Mouse (Mus musculus) lung, embryonic 14.5 days (tissue): ENCODE measurements around the gene Tmem87a. TPM values are rescaled to one million over a fixed set of nuclear protein-coding genes. Genes with fewer than 3 reads are reported as not detected.

Source experiments
- ATAC-seq: fragments of 200-750 bp; cut with Nextera tagmentation; 2 replicates; pipeline ENCODE4 v1.8.0; 2017; ENCODE audit warnings: mild to moderate bottlenecking, moderate TSS enrichment, moderate library complexity; ENCODE audit not compliant: insufficient read depth
- DNase-seq: peaks from one replicate; pipeline ENCODE4 v3.0.0-alpha.2; 2015
- H3K27ac ChIP-seq: fragments of 300-500 bp; sonication (generic); 2 replicates; pipeline ENCODE4 v1.5.1; 2014; ENCODE audit warnings: low read depth, mild to moderate bottlenecking, moderate library complexity
- H3K27me3 ChIP-seq: fragments of 300-500 bp; sonication (generic); 2 replicates; pipeline ENCODE4 v1.6.1; 2014; ENCODE audit warnings: low read length, control low read depth; ENCODE audit not compliant: insufficient read depth
- H3K36me3 ChIP-seq: fragments of 300-500 bp; sonication (generic); 2 replicates; pipeline ENCODE4 v1.6.1; 2014; ENCODE audit warnings: control low read depth; ENCODE audit not compliant: insufficient read depth
- H3K4me1 ChIP-seq: fragments of 300-500 bp; sonication (generic); 2 replicates; pipeline ENCODE4 v1.6.1; 2014; ENCODE audit warnings: antibody characterized with exemption, control low read depth; ENCODE audit not compliant: insufficient read depth
- H3K4me2 ChIP-seq: fragments of 300-500 bp; sonication (generic); 2 replicates; pipeline ENCODE4 v1.6.1; 2014; ENCODE audit warnings: mild to moderate bottlenecking
- H3K4me3 ChIP-seq: fragments of 300-500 bp; sonication (generic); 2 replicates; pipeline ENCODE4 v1.5.1; 2014; ENCODE audit warnings: low read depth, low read length
- H3K9ac ChIP-seq: fragments of 300-500 bp; sonication (generic); 2 replicates; pipeline ENCODE4 v1.6.1; 2014
- H3K9me3 ChIP-seq: fragments of 300-500 bp; sonication (generic); 2 replicates; pipeline ENCODE4 v1.6.1; 2016; ENCODE audit warnings: low read depth, low read length, control low read depth
- CTCF ChIP-seq: IDR thresholded peaks from 2 replicates; pipeline ENCODE4 v1.5.1; 2016; ENCODE audit warnings: antibody characterized with exemption, low read depth
- WGBS: fragments of 180-500 bp; shearing (Covaris S2); extraction: QIAGEN DNeasy Blood & Tissue Kit; methylation state at CpG from one replicate; pipeline ENCODE4 v1.1.7; 2014; 5-methylcytosine and 5-hydroxymethylcytosine counted together
- polyA plus RNA-seq: library from polyadenylated mRNA; unstranded; fragments of >200 nt; fragmentation: Nextera tagmentation; extraction: Ambion mirVana; gene quantifications from 2 replicates; pipeline ENCODE4 v1.2.1, GENCODE M21; 2014

Tmem87a gene
- polyA plus RNA-seq, 1 experiment from 2014 or later, result 12.4 TPM

DNA sequence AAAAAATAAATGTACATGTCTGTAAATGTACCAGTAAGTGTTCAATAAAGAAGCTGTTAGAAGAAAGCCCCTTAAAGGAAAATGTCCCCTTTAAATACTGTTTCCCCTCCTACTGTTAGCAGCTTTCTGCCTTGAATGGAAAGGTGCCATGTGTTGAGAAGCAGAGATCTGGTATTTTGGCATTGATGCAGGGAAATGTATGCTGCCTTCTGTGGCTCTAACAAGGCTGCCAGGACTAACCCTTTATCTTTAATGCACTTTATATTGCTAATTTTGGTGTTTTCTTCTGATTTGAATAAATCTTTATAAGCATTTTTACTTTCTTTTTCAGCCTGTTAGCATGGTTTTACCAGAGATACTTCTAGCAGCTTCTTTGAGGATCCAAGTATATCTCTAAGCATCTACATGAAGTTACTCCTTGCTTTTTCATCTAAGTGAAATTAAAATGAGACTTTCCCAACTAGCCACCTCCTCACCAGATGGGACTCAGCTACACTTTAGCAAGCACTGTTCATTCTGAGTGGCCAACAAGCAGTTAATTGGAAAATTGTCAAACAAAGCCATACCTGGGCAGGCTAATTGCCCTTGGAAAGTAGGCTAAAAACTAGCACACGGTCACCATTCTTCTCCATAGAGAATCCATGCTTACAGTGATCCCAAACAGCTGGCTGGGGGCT lies 11.0 kb upstream of the Tmem87a start:
- H3K4me2 ChIP-seq, result no peak overlapping the region
- H3K9ac ChIP-seq, result no peak overlapping the region
- WGBS, result 54% methylated on average over 1 of the region's 1 CpGs
- H3K36me3 ChIP-seq, result no peaks in the 10 kb centered on the region
- ATAC-seq, result no peak
- no peak for TF ChIP-seq CTCF
- no peak for DNase-seq
- no peaks in the 10 kb centered on the region for H3K27me3 ChIP-seq
- H3K4me1 ChIP-seq, result no peaks in the 10 kb centered on the region
- H3K4me3 ChIP-seq, result no peak overlapping the region
- H3K27ac ChIP-seq, result no peak overlapping the region
- no peaks in the 10 kb centered on the region; the same call in 1 of the 2 replicates for H3K9me3 ChIP-seq

GRCm38 (mm10) chr2:120414113-120414512 lies 10.2 kb upstream of the Tmem87a start:
- Histone ChIP-seq H3K9ac (no peak overlapping the region), H3K9me3 (peaks cover 2% of the 10 kb centered on the region; the same call in 1 of the 2 replicates), H3K4me3 (no peak overlapping the region), H3K36me3 (no peaks in the 10 kb centered on the region), H3K4me1 (no peaks in the 10 kb centered on the region), H3K4me2 (no peak overlapping the region), H3K27ac (no peak overlapping the region), H3K27me3 (no peaks in the 10 kb centered on the region)
- DNase-seq (no peak), ATAC-seq (no peak)
- TF ChIP-seq CTCF, result no peak

GRCm38 (mm10) chr2:120411096-120411628 lies 7.2 kb upstream of the Tmem87a start:
- no peak for TF ChIP-seq CTCF
- H3K4me3 ChIP-seq, result no peak overlapping the region
- H3K4me1 ChIP-seq, result no peaks in the 10 kb centered on the region
- H3K4me2 ChIP-seq, result no peak overlapping the region
- no peak for ATAC-seq
- H3K27me3 ChIP-seq, result no peaks in the 10 kb centered on the region
- no peak for DNase-seq
- H3K36me3 ChIP-seq, result no peaks in the 10 kb centered on the region
- H3K27ac ChIP-seq, result no peak overlapping the region
- WGBS, result 85% methylated on average over 3 of the region's 3 CpGs
- no peak overlapping the region for H3K9ac ChIP-seq
- H3K9me3 ChIP-seq, result peaks cover 5% of the 10 kb centered on the region; the same call in 1 of the 2 replicates

- H3K36me3 ChIP-seq, result 0 out of 2 replicates have a peak, but pooled peaks cover 4% of the 10 kb centered on the region
- H3K9me3 ChIP-seq, result peaks cover 5% of the 10 kb centered on the region; the same call in 1 of the 2 replicates
- 20% methylated on average over 14 of the region's 14 CpGs for WGBS
- no peak for ATAC-seq
- no peak for TF ChIP-seq CTCF
- DNase-seq, result peak; percentile 9
- peak overlapping the region; percentile 87 for H3K4me2 ChIP-seq
- H3K27ac ChIP-seq, result peak overlapping the region; percentile 98
- no peaks in the 10 kb centered on the region for H3K27me3 ChIP-seq
- peaks cover 10% of the 10 kb centered on the region; the same call in 1 of the 2 replicates for H3K4me1 ChIP-seq
- peak overlapping the region; percentile 84 for H3K4me3 ChIP-seq
- H3K9ac ChIP-seq, result peak overlapping the region; percentile 77
Observed at GRCm38 (mm10) chr2:120404823-120405765, 1.2 kb upstream of the Tmem87a start.

DNA sequence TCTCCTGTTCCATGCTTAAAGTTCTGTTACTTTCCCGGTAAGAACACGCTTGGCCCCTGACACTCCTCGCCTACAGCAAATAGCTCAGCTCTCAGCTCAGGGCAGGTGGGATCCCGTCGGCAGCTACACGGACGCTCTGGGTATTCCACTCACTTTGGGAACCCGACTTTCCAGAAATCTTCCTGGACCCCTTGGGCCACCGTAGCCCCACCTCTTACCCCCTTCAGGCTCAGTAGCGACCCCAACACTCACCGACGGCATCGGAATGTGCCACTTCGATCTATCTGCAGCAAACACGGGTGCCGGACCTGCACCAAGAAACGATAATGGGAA lies 294 bp downstream of the Tmem87a start, which contains the start of gene Ganc:
TSS of gene Ganc (plus strand) at position 244 of the 333 bp plus-strand sequence.
- Histone ChIP-seq H3K9ac (peak within 1 kb of the TSS; percentile 77), H3K27ac (peak within 1 kb of the TSS; percentile 98), H3K4me1 (peaks cover 10% of the 10 kb centered on the region; the same call in 1 of the 2 replicates), H3K27me3 (no peaks in the 10 kb centered on the region), H3K36me3 (0 out of 2 replicates have a peak, but pooled peaks cover 4% of the 10 kb centered on the region), H3K4me3 (peak within 1 kb of the TSS; percentile 84), H3K4me2 (peak within 1 kb of the TSS; percentile 87), H3K9me3 (no peaks in the 10 kb centered on the region)
- DNase-seq (no peak), ATAC-seq (peak; percentile 82)
- under 1% methylated on average over 17 of the region's 17 CpGs for WGBS
- peak; percentile 30; the same call in 1 of the 2 replicates for TF ChIP-seq CTCF

DNA sequence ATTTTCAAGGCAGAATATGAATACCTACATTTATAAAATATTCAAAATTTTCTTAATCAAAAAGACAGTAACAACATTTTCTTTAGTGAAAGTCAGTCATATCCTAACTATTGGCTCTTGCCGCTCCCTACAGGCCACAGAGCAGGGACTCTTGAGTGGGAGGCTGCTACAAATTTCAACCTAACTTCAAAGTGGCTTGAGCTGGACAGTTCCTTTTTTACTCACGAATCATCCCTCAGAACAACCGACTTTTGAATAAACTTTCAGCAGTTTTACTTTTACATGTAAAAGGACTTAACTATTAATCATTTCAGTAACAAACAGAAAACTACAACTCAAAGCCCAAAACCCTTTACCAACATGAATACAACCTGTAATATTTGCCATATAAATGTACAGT lies 1.1 kb downstream of the Tmem87a start:
- H3K9ac ChIP-seq, result peak overlapping the region; percentile 77; the same call in 1 of the 2 replicates
- WGBS, result 27% methylated on average over 3 of the region's 3 CpGs
- H3K36me3 ChIP-seq, result peaks cover 10% of the 10 kb centered on the region
- H3K4me1 ChIP-seq, result peaks cover 10% of the 10 kb centered on the region; the same call in 1 of the 2 replicates
- H3K4me2 ChIP-seq, result peak overlapping the region; percentile 87
- peak; percentile 3 for DNase-seq
- H3K27ac ChIP-seq, result no peak overlapping the region
- ATAC-seq, result no peak
- H3K9me3 ChIP-seq, result no peaks in the 10 kb centered on the region
- peak overlapping the region; percentile 84 for H3K4me3 ChIP-seq
- H3K27me3 ChIP-seq, result no peaks in the 10 kb centered on the region
- TF ChIP-seq CTCF, result no peak
